Mouse (Mus musculus): ENCODE measurements around the gene Smg6.
"Not testable (repeated sequence)": the region's sequence is repeated elsewhere in the genome, so short reads cannot be mapped to it uniquely, and the experiment has no call there.

Smg6 gene

DNA sequence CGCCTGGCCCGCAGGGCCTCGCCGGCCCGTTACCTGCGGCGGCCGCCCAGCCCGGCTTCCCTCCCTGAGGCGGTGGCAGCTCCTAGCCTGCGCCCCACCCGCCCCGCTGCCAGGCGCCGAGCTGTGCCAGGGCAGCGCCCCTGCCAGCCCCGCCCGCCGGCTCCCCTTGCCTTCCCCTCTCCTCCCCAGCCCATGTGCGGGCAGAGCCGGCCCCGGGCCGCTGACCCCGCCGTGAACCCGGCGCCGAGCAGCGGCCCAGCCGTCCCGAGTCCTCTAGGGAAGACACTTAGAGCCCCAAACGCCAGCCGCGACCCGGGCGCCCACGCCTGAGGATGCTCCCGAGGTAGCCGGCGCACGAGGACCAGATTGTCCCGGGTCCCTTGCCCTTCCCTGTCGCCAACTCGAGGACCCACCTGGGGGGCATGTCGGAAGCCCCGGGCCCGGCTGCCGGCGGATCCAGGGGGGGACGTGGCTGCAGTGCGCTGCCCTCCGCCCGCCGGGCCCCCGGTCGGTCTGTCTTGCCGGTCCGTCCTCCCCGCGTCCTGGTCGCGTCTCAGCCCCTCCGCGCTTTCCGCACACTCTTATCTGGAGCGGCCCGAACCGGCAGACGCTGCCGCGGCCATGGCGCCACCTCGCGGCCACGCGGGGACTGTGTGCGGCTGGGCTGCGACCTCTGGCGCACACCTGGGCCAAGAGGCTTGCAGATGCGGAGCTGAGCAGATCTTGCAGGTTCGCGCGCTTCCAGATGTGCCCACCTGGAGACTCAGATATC is 243.2 kb downstream of the Smg6 start:
- peak; percentile 86 for DNase-seq (ENCODE audit: low spot score)

DNA sequence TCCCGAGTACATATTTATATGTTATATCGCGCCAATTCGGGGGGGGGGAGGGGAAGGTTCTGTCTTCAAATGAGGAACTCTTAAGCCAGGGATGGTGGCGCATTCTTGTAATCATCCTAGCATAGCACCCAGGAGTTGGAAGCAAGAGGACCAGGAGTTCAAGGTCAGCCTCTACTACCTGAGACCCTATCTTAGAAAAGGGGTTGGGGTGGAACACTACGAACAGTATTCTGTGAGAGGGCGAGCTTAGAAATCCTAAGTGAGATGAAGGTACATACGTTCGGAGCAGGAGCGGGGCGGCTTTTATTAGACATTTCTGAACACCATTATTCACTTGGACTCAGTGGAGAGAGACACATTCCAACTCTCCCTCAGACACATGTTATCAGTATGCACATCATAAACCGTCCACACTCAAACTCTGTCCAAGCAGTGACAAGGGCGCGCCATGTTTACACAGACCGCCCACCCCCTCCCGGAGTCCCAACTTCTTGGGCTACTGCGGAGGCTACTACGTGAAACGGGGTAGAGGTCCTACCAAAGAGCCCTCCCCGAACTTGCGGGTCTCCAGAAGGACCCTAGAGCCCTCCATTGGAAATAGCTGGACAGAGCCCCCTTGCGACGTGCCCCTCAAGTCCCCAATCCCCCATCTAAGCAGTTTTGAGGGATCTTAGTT is 243.9 kb downstream of the Smg6 start, which contains the start of gene Hic1:
Gene Hic1 (minus strand): TSS at position 115 of the 676 bp plus-strand sequence.
- DNase-seq (ENCODE audit: low spot score) = peak; percentile 23

DNA sequence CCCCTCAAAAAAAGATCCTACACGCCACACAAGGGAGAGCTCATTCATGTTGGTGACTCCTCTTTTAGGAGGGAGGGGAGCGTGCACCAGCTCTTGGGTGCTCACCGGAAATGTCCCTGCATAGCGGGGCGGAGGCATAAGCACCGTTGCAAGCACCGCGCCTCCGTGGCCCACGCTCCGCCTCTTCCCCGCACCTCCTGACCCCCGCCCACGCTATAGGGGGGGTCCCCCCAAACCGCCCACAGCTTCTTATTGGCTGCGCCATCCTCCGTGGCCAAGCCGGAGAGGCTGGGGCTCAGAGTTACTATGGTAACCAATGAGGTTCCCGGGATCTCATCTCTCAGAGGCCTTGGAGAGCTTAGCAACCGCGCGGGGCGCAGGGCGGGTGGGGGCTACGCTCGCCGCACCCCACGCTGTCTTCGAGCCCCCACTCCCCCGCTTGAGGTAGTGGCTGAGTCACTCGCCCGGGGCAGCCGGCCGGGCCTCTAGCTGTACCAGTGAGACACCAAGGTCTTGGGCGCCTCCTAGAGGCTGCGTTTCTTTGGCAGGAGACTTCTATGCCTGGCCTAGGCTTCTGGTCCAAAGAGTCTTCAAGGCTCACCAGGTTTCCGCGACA is 244.6 kb downstream of the Smg6 start:
- peak; percentile 91 for DNase-seq (ENCODE audit: low spot score)

DNA sequence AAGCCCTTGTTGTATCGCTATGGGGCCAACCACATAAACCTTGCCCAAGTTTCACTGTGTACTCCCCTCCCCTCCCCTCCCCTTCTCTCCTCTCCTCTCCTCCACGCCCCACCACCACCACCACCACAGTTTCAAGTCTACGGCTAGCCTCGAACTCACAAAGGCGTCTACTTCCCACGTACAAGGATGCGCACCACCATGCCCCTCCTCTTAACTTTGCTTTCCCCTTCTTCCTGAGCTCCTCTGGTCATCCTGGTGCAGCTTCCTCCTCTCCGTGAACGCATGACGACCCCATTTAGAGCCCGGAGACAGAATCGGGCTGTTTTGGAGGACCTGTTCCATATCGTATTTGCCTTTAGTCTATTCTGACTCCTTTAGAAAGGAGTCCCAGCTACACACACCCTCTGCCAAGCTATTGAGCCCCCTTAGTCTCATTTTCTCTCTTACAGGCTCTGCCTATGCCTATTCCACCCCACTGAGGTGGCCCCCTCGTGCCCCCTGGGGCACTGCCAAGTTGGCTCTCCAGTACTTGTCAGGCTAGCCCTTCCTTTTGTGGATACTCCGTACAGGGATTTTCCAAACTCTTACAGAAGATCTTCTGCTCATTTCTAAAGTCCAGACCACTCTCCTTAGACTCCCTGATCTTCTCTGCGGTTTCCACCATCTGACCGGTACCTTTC is 245.7 kb downstream of the Smg6 start:
- no peak for DNase-seq (ENCODE audit: low spot score)

GRCm38 (mm10) chr11:75172151-75173094 is 246.8 kb downstream of the Smg6 start:
- DNase-seq (ENCODE audit: low spot score) = peak; percentile 31

DNA sequence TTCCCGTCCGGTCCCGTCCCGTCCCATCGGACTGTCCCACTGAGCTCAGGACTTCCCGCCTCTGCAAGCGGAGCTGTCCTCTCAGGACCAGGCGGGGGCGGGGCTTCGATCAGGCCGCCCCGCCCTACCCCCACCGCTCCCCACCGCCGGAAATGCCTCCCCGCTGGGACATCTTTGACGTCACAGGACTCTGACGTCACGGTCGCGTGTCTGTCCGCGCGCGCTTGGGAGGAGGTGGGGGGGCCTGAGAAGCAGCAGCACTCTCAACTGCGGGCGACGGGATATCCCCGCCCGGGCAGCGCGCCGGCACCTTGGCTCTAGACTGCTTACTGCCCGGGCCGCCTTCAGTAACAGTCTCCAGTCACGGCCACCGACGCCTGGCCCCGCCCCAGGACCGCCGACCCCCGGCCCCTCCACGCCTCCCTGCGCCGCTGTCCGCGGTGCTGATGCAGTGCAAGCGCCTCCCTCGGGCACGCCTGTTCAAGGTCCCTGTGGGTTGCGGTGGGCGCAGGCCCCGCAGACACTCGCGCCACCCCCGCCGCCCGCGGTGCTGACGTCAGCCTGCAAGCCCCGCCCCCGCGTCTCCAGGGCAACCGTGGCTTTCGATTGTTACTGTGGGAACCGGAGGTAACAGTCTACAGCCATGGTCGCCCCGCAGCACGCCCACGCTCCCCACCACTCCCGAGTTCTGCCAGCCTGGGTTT is 247.6 kb downstream of the Smg6 start:
- peak; percentile 89 for DNase-seq (ENCODE audit: low spot score)

DNA sequence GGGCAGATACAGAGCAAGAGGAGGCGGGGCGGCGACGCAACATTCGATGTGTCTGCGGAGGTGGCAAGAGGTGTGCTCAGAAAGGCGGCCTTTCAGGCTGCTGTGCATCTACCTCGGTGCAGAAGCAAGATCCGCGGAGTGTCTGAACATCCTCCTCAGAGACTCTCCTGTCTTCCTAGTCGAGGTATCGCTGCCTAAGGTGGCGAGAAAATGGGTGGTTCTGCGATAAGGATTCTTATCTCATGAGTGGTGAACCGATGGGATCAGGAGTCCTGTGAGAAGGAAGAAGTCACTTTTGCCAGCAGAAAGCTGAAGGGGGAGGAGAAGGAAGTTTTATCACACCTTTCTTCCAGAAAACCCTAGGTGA is 248.2 kb downstream of the Smg6 start:
- no peak for DNase-seq (ENCODE audit: low spot score)

GRCm38 (mm10) chr11:75174574-75174973 is 249.0 kb downstream of the Smg6 start:
- not testable (repeated sequence) for DNase-seq (ENCODE audit: low spot score)

DNA sequence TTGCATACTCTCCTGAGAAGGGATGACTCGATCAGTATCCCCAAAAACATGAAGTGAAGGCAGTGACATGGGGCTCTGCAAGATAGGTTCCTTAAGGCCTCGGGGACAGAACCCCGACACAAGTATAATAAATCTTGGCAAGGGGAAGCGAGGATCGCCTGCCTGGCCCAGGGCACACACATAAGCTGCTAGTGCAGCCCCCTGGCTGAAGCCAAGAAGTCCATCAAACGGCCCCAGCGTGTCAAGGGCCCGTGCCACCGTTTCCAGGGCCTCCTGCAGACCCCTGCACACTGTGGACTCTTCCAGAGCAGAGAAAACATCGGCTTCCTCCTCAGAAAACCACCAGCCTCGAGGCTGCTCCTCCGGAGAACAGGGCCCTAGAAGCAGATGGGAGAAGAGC is 252.4 kb downstream of the Smg6 start:
- no peak for DNase-seq (ENCODE audit: low spot score)

- DNase-seq (ENCODE audit: low spot score) = peak; percentile 89
These were observed 253.1 kb downstream of the Smg6 start, which contains the start of gene Ovca2 for GRCm38 (mm10) chr11:75178672-75179208. Gene Ovca2 (minus strand): TSS chr11:75178835.

GRCm38 (mm10) chr11:75183917-75184570 is 258.4 kb downstream of the Smg6 start:
- no peak for DNase-seq (ENCODE audit: low spot score)

- DNase-seq (ENCODE audit: low spot score) = no peak
These were observed 258.9 kb downstream of the Smg6 start for GRCm38 (mm10) chr11:75184573-75184972.

- DNase-seq (ENCODE audit: low spot score) = no peak
These were observed 259.4 kb downstream of the Smg6 start for GRCm38 (mm10) chr11:75184986-75185385.

DNA sequence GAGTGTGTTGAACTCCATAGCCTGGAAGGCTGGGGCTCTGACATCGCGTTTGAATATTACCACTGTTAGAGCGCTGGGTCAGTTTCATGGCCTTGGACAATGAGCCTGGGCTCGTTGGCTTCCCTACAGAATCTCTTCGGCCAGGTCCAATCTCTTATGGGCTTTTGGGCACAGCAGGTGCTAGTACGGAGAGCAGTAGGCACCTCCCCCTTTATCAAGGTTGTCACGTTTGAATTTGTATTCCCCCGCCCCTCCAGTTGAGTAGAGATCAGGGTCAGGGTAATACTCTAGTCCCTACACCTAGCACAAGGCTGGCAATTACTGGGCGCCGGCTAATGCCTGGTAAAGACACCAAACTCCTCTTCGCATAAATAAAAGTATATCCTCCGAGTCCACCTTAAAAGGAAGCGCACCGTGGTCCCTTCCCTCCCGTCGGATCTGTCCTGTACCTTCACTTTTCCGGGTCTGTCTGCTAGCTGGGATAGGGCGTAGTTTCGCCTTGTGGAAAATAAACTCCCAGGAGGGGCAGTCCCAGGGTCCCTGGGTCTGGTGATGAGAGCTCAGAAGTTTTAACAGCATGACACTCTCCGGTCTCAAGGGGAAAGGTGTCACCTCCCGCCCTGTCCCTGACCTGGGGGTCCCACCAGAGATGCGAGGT is 264.2 kb downstream of the Smg6 start:
- DNase-seq (ENCODE audit: low spot score) = no peak

GRCm38 (mm10) chr11:75190371-75190724 is 264.7 kb downstream of the Smg6 start:
- DNase-seq (ENCODE audit: low spot score) = peak; percentile 85

- DNase-seq (ENCODE audit: low spot score) = no peak
These were observed 265.4 kb downstream of the Smg6 start, which contains the start of gene Dph1 for GRCm38 (mm10) chr11:75190905-75191441. Gene Dph1 (minus strand): TSS chr11:75191241.

GRCm38 (mm10) chr11:75191841-75192240 is 266.2 kb downstream of the Smg6 start:
- no peak for DNase-seq (ENCODE audit: low spot score)

DNA sequence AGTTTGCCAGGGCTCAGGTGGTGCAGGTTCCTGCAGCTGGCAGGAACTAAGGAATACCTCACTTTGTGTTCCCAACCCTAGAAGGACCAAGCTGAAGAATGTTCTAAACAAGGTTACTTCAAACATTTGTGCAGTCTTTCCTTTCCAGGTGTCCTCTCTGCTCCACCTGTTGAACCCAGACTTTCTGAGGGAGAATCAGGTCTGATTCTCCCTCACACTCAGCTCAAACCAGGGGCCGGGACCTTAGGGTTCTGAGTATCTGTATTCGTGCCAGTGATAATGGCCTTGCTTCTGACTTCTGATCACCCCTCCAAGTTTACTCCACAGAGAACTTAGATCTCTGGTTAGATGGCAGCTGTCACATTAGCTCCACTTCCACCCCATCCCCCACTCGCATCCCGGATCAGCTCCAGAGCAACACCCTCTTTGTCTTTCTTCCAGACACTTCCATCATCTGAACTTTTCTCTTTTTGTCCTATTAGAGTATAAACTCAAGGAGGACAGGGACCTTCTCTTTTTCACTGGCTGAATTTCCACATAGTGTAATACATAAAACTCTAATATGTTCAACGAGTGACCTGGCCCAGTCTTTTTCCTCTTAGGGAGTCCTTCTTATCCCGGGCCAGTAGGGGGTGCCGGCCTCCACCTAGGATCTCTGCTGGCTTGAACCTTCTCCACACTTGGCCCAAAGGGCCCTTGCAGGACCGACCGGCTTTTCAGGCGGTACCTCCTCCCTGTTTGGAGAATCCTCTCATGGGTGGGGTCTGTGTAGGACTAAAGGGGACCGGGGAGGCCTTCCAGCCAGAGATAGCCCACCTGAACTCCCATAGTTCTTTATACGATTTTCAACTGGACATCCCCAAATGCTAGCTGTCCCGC is 267.0 kb downstream of the Smg6 start:
- DNase-seq (ENCODE audit: low spot score) = peak; percentile 83

Data from ovary, postnatal 36 days (tissue).